Mouse (Mus musculus): ENCODE results near the gene Arhgap45. TPM values are rescaled to one million over a fixed set of nuclear protein-coding genes. Genes with fewer than 3 reads are reported as not detected.

Arhgap45 gene
- 1 to 10 TPM; 3.3 to 4.0 TPM for total RNA-seq (2021)
- long read RNA-seq, experiment 1, partial matches to known transcripts: 2 of 7 reads
- long read RNA-seq, experiment 1, other reads (novel, unspliced or antisense): 2 of 7 reads
- long read RNA-seq, experiment 2, partial matches to known transcripts: 5 of 9 reads
- long read RNA-seq, experiment 2, other reads (novel, unspliced or antisense): 0 of 9 reads

DNA sequence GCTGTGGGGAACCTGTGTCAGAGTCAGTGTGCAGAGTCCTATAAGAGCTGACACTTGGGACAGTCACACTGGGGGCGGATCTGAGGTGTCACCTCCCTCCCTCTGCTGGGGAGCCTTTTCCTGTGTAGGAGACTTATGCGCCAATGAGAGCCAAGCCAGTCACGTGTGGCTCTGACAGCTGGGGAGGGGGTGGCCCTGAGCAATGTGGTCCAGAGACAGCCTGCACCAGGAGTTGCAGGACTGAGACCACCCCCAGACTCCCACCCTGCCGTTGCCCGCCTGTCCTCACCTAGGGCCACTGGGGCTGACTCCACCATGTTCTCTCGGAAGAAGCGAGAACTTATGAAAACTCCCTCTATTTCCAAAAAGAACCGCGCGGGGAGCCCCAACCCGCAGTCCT is at the start of gene Arhgap45:
Arhgap45 (plus strand) TSS at position 143 of the 400 bp plus-strand sequence.
- intact Hi-C loops (cut with DNase I): no loop called here
- DNase-seq (ENCODE audit: low spot score in 2 of 2): peak in 1 of 2 experiments; percentile 56

DNA sequence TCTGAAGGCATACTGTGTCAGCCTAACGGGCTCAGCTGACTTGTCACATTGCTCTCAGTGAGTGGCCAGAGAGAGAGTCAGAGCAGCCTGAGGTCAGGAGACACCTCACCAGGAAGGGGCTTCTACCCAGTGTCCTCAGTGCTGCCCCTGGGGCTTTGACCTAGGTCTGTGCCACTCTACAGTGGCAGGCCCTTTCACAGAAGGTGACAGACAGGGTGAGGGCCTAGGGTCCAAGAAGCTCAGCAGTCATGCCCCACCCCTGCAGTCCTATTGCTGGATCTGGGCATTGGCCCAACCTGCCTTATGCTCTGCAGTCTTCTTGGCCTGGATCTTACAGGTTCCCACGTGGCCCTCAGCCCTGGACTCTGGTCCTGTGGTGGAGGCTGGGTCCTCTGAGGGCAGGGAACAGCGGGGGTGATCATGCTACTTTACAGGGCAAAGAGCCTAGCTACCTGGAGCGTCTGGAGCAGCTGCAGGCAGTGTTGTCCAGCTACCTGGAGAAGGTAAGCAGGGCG is 49.5 kb upstream of the Arhgap45 start:
- intact Hi-C loops (cut with DNase I): no loop called here
- no peak for DNase-seq (ENCODE audit: low spot score in 2 of 2)

DNA sequence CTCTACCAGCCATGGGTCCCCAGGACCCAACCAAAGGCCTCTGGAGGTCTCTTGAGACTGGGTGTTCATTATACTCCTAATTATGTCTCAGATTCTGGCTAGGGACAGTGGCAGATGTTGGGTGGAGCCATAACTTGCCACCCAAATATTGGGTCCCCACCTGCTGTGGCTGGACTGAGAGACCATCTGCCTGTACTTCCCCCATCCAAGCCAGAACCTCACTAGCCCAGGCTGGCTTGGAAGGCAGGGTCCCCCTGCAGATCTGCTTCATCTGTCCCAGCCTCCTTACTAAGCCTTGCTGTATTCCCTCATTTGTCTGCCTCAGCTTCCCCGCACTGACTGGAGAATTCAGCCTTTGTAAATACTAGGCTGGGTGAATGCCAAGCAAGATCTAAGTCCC is 48.3 kb upstream of the Arhgap45 start:
- intact Hi-C loops (cut with DNase I): no loop called here
- no peak for DNase-seq (ENCODE audit: low spot score in 2 of 2)

DNA sequence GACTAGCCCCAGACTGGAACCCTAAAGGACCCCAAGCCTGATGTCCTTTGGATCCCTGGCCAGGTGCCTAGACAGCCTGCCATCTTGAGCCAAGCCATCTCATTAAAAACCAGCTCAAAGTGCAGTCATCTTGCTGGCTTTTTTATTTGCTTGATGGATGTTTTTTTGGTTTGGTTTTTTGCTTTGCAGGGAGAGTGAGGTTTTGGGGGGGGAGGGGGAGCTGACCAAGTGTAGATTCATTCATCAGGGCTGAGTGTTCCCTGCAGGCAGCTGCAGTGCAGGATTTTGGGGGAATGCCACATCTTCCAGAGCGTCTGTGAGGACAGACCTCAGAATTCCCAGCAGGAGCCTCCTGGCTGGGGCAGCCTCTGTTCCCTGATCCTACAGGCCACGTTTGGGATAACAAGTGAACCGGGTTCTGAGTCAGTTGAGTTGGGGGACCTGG is 47.3 kb upstream of the Arhgap45 start:
- intact Hi-C loops (cut with DNase I): no loop called here
- peak in 1 of 2 experiments; percentile 48 for DNase-seq (ENCODE audit: low spot score in 2 of 2)

DNA sequence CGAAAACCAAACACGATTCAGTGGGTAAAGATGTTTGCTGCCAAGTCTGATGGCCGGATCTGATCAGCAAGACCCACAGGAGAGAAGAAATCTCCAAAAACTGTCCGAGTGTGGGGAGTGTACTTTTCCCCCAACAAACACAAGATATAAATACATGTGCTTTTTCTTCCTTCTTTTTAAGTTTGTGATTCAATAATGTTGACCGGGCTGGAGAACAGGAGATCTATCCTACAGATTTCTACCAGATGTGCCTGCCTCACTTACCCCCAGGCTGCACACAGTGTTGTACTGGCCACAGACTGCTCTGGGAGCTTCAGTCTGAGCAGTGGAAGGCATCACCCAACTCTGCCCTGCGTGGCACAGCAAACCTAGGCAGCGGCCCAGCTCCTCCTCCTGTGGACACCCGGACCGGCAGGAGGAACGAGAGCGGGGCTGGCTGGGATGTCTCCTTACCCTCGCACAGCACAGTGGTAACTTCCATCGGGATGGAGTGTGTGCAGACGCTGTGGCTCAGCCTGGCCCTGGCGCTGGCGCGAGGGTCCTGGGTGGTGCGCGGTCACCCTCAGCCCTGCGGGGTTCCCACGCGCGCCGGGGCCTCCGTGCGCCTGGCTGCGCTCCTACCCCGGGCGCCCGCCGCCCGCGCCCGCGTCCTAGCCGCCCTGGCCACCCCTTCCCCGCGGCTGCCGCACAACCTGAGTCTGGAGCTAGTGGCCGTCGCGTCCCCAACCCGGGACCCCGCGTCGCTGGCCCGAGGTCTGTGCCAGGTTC is 45.9 kb upstream of the Arhgap45 start, which contains the start of gene Grin3b:
Grin3b (plus strand) TSS at position 301 of the 768 bp plus-strand sequence.
- intact Hi-C loops (cut with DNase I): no loop called here
- no peak for DNase-seq (ENCODE audit: low spot score in 2 of 2)

DNA sequence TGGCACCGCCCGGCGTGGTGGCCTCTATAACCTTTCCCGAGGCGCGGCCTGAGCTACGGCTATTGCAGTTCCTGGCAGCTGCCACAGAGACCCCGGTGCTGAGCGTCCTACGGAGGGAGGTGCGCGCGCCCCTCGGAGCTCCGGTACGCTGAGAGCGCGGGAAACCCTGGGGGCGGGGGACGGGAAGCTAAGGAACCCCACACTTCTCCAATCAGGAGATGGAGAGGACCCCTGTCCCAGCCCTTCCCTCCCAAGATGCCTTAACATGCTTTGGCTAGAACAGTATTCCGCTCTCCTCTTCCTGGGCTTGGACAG is 45.3 kb upstream of the Arhgap45 start:
- intact Hi-C loops (cut with DNase I): no loop called here

DNA sequence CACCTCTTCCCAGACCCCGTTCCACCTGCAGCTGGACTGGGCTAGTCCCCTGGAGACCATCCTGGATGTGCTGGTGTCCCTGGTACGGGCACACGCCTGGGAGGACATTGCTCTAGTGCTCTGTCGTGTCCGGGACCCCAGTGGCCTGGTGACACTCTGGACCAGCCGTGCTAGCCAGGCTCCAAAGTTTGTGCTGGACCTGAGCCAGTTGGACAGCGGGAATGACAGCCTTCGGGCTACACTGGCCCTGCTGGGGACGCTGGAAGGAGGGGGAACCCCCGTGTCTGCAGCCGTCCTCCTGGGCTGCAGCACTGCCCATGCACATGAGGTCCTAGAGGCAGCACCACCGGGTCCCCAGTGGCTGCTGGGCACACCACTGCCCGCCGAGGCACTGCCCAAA is 43.6 kb upstream of the Arhgap45 start:
- intact Hi-C loops (cut with DNase I): no loop called here
- DNase-seq (ENCODE audit: low spot score in 2 of 2): no peak

More for the DNA sequence above, 45.3 kb upstream of the Arhgap45 start:
- DNase-seq (ENCODE audit: low spot score in 2 of 2): no peak

DNA sequence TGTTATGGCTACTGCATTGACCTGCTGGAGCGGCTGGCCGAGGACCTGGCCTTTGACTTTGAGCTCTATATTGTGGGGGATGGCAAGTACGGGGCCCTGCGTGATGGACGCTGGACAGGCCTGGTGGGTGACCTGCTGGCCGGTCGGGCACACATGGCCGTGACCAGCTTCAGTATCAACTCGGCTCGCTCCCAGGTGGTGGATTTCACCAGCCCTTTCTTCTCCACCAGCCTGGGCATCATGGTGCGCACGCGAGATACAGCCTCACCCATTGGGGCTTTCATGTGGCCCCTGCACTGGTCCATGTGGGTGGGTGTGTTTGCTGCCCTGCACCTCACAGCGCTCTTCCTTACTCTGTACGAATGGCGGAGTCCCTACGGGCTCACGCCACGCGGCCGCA is 42.4 kb upstream of the Arhgap45 start:
- DNase-seq (ENCODE audit: low spot score in 2 of 2): no peak
- intact Hi-C loops (cut with DNase I): no loop called here

DNA sequence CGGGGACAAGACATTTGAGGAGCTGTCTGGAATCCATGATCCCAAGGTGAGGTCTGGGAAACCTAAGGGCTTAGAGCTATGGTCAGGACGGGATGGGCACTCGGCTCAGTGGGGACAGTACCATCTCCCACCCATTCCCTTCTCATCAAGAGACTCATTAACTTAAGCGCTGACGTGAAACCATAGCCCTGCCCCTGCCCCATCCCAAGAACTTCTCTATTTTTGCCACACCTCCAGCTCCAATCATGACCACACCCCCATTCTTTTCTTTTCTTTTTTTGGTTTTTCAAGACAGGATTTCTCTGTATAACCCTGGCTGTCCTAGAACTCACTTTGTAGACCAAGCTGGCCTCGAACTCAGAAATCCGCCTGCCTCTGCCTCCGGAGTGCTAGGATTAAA is 41.8 kb upstream of the Arhgap45 start:
- intact Hi-C loops (cut with DNase I): no loop called here
- no peak for DNase-seq (ENCODE audit: low spot score in 2 of 2)

DNA sequence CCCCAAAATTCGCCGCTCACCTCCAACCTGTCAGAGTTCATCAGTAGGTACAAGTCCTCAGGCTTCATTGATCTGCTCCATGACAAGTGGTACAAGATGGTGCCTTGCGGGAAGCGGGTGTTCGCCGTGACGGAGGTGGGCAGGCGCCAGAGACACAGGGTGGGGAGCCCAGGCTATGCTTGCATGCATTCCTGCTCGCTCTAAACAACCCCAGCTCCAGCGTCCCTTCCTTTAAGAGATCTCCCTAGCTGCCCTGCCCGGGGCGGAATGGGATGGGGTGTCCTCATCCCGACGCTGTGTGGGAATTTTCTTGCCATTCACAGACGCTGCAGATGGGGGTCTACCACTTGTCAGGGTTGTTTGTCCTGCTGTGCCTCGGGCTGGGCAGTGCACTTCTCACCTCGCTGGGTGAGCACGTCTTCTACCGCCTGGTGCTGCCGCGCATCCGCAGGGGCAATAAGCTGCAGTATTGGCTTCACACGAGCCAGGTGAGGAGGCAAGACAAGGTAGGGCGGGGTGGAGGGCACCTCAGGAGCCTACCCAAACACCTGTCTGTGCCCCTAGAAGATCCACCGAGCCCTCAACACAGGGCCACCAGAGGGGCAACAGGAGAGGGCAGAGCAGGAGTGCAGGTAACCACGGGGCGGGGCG is 40.3 kb upstream of the Arhgap45 start:
- no peak for DNase-seq (ENCODE audit: low spot score in 2 of 2)
- intact Hi-C loops (cut with DNase I): no loop called here

DNA sequence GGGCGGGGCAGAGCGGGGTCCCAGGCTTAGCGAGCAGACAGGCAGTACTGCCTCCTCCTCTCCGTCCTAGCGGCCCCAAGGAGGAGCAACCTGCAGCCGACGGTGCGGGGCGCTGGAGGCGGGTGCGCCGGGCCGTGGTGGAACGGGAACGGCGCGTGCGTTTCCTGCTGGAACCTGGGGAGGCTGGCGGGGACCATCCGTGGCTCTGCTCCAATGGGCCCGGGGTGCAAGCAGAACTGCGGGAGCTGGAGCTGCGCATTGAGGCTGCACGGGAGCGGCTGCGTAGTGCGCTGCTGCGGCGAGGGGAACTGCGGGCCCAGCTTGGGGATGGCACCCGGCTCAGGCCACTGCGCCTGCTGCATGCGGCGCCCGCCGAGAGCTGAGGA is 39.7 kb upstream of the Arhgap45 start:
- DNase-seq (ENCODE audit: low spot score in 2 of 2): no peak
- intact Hi-C loops (cut with DNase I): no loop called here

DNA sequence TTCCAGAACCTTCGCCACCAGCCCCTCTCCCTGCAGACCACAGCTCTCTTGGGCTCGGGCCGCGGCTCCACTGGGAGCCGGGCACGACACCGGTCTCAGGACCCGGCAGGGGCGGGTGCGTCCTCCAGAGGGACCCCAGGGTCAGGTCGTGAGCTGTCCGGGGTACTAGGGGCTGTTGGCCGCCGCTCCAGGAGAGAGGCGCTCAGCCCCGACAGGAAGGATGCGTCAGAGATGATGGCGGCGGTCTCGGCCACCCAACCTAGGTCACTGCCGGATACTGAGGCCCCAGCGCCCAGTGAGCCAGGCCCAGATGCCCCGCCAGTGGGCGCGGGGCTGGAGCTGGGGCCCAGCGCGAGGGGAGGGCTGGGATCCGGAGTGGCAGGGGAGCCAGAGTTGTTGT is 39.1 kb upstream of the Arhgap45 start:
- intact Hi-C loops (cut with DNase I): no loop called here
- DNase-seq (ENCODE audit: low spot score in 2 of 2): no peak

DNA sequence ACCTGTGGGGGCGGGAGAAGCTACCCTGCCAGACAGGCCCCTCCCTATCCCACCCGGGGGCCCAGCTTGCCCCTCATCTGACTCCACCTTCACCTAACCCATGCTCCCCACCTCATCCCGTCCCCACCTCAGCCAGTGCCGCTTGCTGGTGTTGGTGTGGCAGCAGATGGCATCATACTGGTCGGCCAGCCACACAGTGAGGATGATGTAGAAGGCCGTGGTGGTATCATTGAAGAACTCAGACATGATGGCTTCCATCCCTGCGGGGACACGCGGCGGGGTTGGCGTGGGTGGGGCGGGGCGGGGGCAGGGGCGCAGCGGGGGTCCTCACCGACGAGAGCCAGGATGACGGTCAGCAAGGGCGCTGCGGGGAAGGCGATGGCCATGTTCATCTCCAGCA is 38.4 kb upstream of the Arhgap45 start:
- intact Hi-C loops (cut with DNase I): loop anchor here (2.0 kb wide), 1 partner anchor 15 kb away; no protein-coding TSS in a partner anchor
- no peak for DNase-seq (ENCODE audit: low spot score in 2 of 2)

DNA sequence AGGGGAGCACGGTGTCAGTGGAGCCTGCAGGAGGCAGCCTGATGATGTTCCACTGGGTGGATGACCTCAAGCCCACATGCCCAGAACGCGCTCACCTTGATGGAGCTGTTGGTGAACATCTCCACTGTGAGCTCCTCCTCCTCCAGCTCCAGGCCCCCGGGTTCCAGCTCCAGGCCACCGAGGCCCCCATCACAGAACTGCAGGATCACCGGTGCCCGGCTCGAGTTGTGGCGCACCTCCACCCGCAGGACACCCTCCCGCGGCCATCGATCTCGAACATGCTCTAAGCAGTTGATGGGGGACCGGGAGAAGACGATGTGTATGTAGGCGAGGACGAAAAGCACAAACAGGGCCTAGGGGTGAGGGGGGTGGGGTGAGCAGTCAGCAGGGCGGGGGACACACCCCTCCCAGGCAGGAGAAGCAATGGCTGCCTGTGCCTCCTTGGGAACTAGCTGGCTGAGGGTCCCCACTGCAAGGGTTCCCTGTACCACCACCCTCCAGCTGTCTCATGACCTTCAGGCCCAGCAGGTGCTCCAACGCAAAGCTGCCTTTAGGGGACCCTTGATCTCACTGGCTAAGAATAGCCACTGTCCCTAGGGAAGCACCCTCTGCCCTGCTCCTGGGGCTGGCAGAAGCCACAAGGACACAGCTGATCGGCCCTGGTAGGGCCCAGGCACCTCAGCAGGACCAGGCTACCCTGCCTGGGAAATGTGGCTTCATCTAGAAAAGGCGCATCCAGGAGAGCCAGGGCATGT is 36.9 kb upstream of the Arhgap45 start:
- no peak for DNase-seq (ENCODE audit: low spot score in 2 of 2)
- intact Hi-C loops (cut with DNase I): loop anchor here (2.0 kb wide), 1 partner anchor 17 kb away; no protein-coding TSS in a partner anchor

DNA sequence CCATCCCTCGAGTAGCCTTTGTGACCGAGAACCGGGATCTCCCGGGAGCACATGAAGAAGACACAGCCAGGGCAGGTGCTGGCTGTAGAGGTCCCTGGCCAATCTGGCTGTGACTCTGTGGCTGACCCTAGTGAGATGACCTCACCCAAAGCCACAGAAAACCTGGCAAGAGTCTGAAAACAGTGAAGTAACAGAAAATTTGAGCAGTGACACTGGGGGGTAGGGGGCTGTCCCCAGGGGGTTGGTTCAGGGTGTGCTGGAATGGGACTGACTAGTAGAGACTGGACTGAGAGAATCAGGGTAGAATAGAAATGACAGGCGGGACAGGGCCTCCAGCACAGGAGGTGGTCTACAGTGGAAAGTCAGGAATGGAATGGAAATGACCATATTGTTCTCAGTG is 33.2 kb upstream of the Arhgap45 start:
- no peak for DNase-seq (ENCODE audit: low spot score in 2 of 2)
- intact Hi-C loops (cut with DNase I): no loop called here

DNA sequence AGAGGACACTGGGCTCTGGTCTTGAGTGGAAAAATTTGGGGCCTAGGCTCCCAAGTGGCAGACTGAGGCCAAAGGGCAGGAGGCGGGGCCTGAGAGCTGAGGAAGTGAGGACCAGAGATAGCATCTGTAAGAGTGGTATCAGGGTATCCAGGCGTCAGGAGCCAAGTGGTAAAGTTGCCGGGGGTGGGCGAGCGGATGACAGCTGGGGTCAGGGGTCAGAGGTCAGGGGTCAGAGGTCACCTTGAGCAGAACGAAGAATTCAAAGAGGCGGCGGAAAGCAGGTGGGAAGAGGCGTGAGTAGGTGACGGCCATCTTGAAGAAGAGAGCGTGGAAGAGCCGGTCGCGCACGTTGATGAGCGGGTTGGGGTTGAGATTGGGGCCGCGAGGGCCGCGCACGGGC is 32.8 kb upstream of the Arhgap45 start:
- intact Hi-C loops (cut with DNase I): no loop called here
- peak; percentile 75 to 76 for DNase-seq (ENCODE audit: low spot score in 2 of 2)

DNA sequence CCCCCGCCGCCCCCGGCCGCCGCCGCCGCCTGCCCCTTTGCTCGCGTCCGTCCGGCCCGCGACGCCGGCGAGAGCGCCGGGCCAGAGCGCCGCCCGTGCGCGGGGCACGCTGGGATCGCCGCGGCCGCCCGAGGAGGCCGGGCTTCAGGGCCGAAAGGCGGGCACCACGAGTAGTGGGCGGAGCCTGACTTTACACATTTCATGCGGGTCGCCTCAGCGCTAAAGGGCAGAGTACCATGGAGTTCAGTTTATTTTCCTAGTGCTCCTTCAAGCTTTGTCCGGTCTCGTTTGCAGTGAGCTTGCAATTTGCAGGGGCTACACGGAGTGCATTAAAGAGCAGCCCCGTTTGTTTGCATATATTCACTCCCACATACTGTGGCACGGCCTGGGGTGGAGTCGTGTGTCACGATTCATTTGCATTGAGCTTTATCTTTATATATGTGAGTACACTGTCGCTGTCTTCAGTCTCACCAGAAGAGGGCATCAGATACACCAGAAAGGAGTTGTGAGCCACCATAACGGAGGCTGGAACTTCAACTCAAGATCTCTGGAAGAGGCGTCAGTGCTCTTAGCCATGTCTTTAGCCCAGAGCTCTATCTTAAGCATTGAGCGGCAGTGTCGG is 32.1 kb upstream of the Arhgap45 start, which contains the start of gene Tmem259:
Tmem259 (minus strand) TSS at position 136 of the 622 bp plus-strand sequence.
- intact Hi-C loops (cut with DNase I): no loop called here
- DNase-seq (ENCODE audit: low spot score in 2 of 2): peak; percentile 85 to 87

DNA sequence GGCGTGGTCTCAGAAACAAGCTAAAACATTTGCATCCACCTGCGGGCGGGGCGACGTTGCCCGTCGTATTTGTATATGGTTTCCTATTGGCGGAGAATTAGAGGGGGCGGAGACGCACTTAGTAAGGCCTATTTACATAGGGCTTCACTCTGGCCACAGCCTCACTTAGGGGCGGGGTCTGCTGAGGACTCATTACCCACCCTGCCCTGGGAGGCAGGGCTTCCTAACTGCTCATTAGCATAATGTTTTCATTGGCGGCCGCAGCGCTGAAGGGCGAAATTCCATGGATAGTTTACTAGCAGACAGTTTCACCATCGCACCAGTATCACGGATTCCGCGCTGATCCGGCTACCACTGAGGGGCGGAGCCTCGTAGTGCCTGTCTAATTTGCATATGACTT is 31.6 kb upstream of the Arhgap45 start:
- DNase-seq (ENCODE audit: low spot score in 2 of 2): peak; percentile 96 to 99

More for the DNA sequence above, 31.6 kb upstream of the Arhgap45 start:
- intact Hi-C loops (cut with DNase I): loop anchor here (5.0 kb wide), 1 partner anchor 67 kb away; no protein-coding TSS in a partner anchor
